Mouse (Mus musculus) MEL (cell line): Measurements from ENCODE around the gene Zdhhc3. TPM values are rescaled to one million over a fixed set of nuclear protein-coding genes. Genes with fewer than 3 reads are reported as not detected.

Experiments
- DNase-seq: peaks from one replicate; pipeline ENCODE4 v3.0.0; 2011; ENCODE audit warnings: low read depth, low spot score
- H3K27ac ChIP-seq: 2 replicates; pipeline ENCODE4 v1.5.1; 2012; ENCODE audit warnings: low read depth, mild to moderate bottlenecking, control low read depth, low read length, moderate library complexity; ENCODE audit not compliant: control insufficient read depth
- H3K27me3 ChIP-seq, 2 experiments: fragments of 150-350 bp in 1 of 2; sonication (generic) in 1 of 2; 2 replicates each; pipeline ENCODE4 v1.6.1; 2012; ENCODE audit warnings: low read length in 2 of 2, mild to moderate bottlenecking in 2 of 2, improper control_type of control experiment in 1 of 2, moderate library complexity in 1 of 2; ENCODE audit not compliant: insufficient read depth in 2 of 2, control insufficient read depth in 1 of 2
- H3K36me3 ChIP-seq, 2 experiments: 2 replicates each; pipeline ENCODE4 v1.6.1; 2012 to 2014; ENCODE audit warnings: low read length in 2 of 2, improper control_type of control experiment in 1 of 2, inconsistent platforms in 1 of 2, mild to moderate bottlenecking in 1 of 2; ENCODE audit not compliant: insufficient read depth in 2 of 2, control insufficient read depth in 1 of 2
- H3K4me1 ChIP-seq, 2 experiments: fragments of 150-350 bp in 1 of 2; sonication (generic) in 1 of 2; 2 replicates each; pipeline ENCODE4 v1.6.1; 2012; ENCODE audit warnings: low read length in 2 of 2, improper control_type of control experiment in 1 of 2, mild to moderate bottlenecking in 1 of 2; ENCODE audit not compliant: insufficient read depth in 2 of 2, control insufficient read depth in 1 of 2
- H3K4me3 ChIP-seq, 2 experiments: fragments of 150-350 bp in 1 of 2; sonication (generic) in 1 of 2; 2 replicates each; pipeline ENCODE4 v1.5.1; 2012; ENCODE audit warnings: low read depth in 2 of 2, low read length in 2 of 2, mild to moderate bottlenecking in 2 of 2, moderate library complexity in 2 of 2, control low read depth in 1 of 2, improper control_type of control experiment in 1 of 2; ENCODE audit not compliant: control insufficient read depth in 1 of 2, insufficient read depth in 1 of 2
- H3K79me2 ChIP-seq: 2 replicates; pipeline ENCODE4 v1.6.1; 2012; ENCODE audit warnings: mild to moderate bottlenecking, low read length, moderate library complexity; ENCODE audit not compliant: control insufficient read depth, poor library complexity, insufficient read depth
- H3K9ac ChIP-seq: 2 replicates; pipeline ENCODE4 v1.6.1; 2012; ENCODE audit warnings: low read depth, mild to moderate bottlenecking, control low read depth, low read length, moderate library complexity; ENCODE audit not compliant: control insufficient read depth, poor library complexity, severe bottlenecking
- H3K9me3 ChIP-seq: fragments of 150-350 bp; sonication (generic); replicated peaks from 2 replicates; pipeline ENCODE4 v1.6.1; 2012; ENCODE audit warnings: mild to moderate bottlenecking, low read length, improper control_type of control experiment, moderate library complexity; ENCODE audit not compliant: insufficient read depth
- BHLHE40 ChIP-seq: IDR thresholded peaks from 2 replicates; pipeline ENCODE4 v1.6.1; 2012; ENCODE audit warnings: low read depth, mild to moderate bottlenecking, inconsistent platforms, low read length, improper control_type of control experiment, borderline replicate concordance
- CHD1 ChIP-seq: IDR thresholded peaks from 2 replicates; pipeline ENCODE4 v1.6.1; 2012; ENCODE audit warnings: low read depth, mild to moderate bottlenecking, inconsistent platforms, low read length, improper control_type of control experiment
- CHD2 ChIP-seq: IDR thresholded peaks from 2 replicates; pipeline ENCODE4 v1.6.1; 2011; ENCODE audit warnings: low read length, improper control_type of control experiment
- CTCF ChIP-seq, 3 experiments: IDR thresholded peaks in 2 of 3; conservative IDR thresholded peaks in 1 of 3; 2 replicates each; pipeline ENCODE4 v1.5.1; 2011 to 2012; ENCODE audit warnings: low read length in 3 of 3, low read depth in 2 of 3, mild to moderate bottlenecking in 2 of 3, improper control_type of control experiment in 1 of 3, inconsistent platforms in 1 of 3, mixed read lengths in 1 of 3, moderate library complexity in 1 of 3; ENCODE audit not compliant: control insufficient read depth in 1 of 3, insufficient read depth in 1 of 3, poor library complexity in 1 of 3, severe bottlenecking in 1 of 3
- E2F4 ChIP-seq: IDR thresholded peaks from 2 replicates; pipeline ENCODE4 v1.6.1; 2011; ENCODE audit warnings: low read depth, low read length, improper control_type of control experiment, borderline replicate concordance
- GABPA ChIP-seq: IDR thresholded peaks from 2 replicates; pipeline ENCODE4 v1.6.1; 2012; ENCODE audit warnings: low read depth, mild to moderate bottlenecking, inconsistent platforms, low read length, improper control_type of control experiment, moderate library complexity
- GATA1 ChIP-seq: IDR thresholded peaks from 2 replicates; pipeline ENCODE4 v1.6.1; 2011; ENCODE audit warnings: low read depth, low read length, improper control_type of control experiment
- HCFC1 ChIP-seq: IDR thresholded peaks from 2 replicates; pipeline ENCODE4 v1.6.1; 2012; ENCODE audit warnings: low read depth, mild to moderate bottlenecking, inconsistent platforms, low read length, improper control_type of control experiment, moderate library complexity
- JUND ChIP-seq: IDR thresholded peaks from 2 replicates; pipeline ENCODE4 v1.6.1; 2011; ENCODE audit warnings: low read depth, mild to moderate bottlenecking, improper control_type of control experiment, low read length
- KAT2A ChIP-seq: conservative IDR thresholded peaks from 2 replicates; pipeline ENCODE4 v1.6.1; 2012; ENCODE audit warnings: low read depth, low read length, improper control_type of control experiment, inconsistent platforms
- MAX ChIP-seq: IDR thresholded peaks from 2 replicates; pipeline ENCODE4 v1.6.1; 2011; ENCODE audit warnings: low read length, improper control_type of control experiment
- MAZ ChIP-seq: IDR thresholded peaks from 2 replicates; pipeline ENCODE4 v1.6.1; 2012; ENCODE audit warnings: low read depth, mild to moderate bottlenecking, inconsistent platforms, low read length, improper control_type of control experiment
- POLR2A ChIP-seq, 2 experiments: IDR thresholded peaks; 2 replicates each; pipeline ENCODE4 v1.6.1; 2011 to 2012; ENCODE audit warnings: low read length in 2 of 2, mild to moderate bottlenecking in 2 of 2, control low read depth in 1 of 2, improper control_type of control experiment in 1 of 2, low read depth in 1 of 2, moderate library complexity in 1 of 2; ENCODE audit not compliant: control insufficient read depth in 1 of 2, insufficient read depth in 1 of 2, poor library complexity in 1 of 2
- POLR2AphosphoS2 ChIP-seq: IDR thresholded peaks from 2 replicates; pipeline ENCODE4 v1.6.1; 2011; ENCODE audit warnings: low read length, improper control_type of control experiment
- POLR2AphosphoS5 ChIP-seq: IDR thresholded peaks from 2 replicates; pipeline ENCODE4 v1.6.1; 2012; ENCODE audit warnings: low read depth, borderline replicate concordance, mild to moderate bottlenecking, inconsistent platforms, low read length, moderate library complexity, mixed read lengths
- SIN3A ChIP-seq: IDR thresholded peaks from 2 replicates; pipeline ENCODE4 v1.6.1; 2012; ENCODE audit warnings: low read length, improper control_type of control experiment, inconsistent platforms
- SMC3 ChIP-seq: IDR thresholded peaks from 2 replicates; pipeline ENCODE4 v1.6.1; 2011; ENCODE audit warnings: low read depth, low read length, improper control_type of control experiment
- UBTF ChIP-seq: IDR thresholded peaks from 2 replicates; pipeline ENCODE4 v1.6.1; 2012; ENCODE audit warnings: low read depth, mild to moderate bottlenecking, inconsistent platforms, low read length, improper control_type of control experiment, moderate library complexity, borderline replicate concordance; ENCODE audit not compliant: insufficient read depth
- USF1 ChIP-seq: IDR thresholded peaks from 2 replicates; pipeline ENCODE4 v1.6.1; 2014; ENCODE audit warnings: low read depth, mild to moderate bottlenecking, inconsistent platforms, low read length, improper control_type of control experiment, moderate library complexity
- ZC3H11A ChIP-seq: IDR thresholded peaks from 2 replicates; pipeline ENCODE4 v1.6.1; 2012; ENCODE audit warnings: low read depth, mild to moderate bottlenecking, inconsistent platforms, low read length, improper control_type of control experiment
- ZKSCAN1 ChIP-seq: IDR thresholded peaks from 2 replicates; pipeline ENCODE4 v1.6.1; 2012; ENCODE audit warnings: low read depth, mild to moderate bottlenecking, inconsistent platforms, low read length, improper control_type of control experiment, moderate library complexity
- ZNF384 ChIP-seq: IDR thresholded peaks from 2 replicates; pipeline ENCODE4 v1.6.1; 2012; ENCODE audit warnings: low read depth, mild to moderate bottlenecking, inconsistent platforms, low read length, improper control_type of control experiment
- polyA plus RNA-seq, 2 experiments: library from polyadenylated mRNA; stranded (reverse) in 1 of 2; unstranded in 1 of 2; fragments of >175 nt in 1 of 2; fragments of >200 nt in 1 of 2; gene quantifications; 2 replicates each; pipeline versions ENCODE4 v1.2.1 to v1.2.4; 2012; ENCODE audit warnings: low replicate concordance in 2 of 2, low read depth in 1 of 2; ENCODE audit not compliant: insufficient read length in 2 of 2, insufficient read depth in 1 of 2, missing spikeins in 1 of 2
- total RNA-seq: library from RNA; depleted of rRNA; stranded (reverse); fragments of 300-350 nt; gene quantifications from 2 replicates; pipeline ENCODE4 v1.2.3, GENCODE M21; 2012

The Zdhhc3 gene
- total and polyA plus RNA-seq, 3 experiments, result 51.8 to 98.1 (median 92.0) TPM

GRCm38 (mm10) chr9:123024201-123024600, 88.8 kb downstream of the Zdhhc3 start:
- no peaks in the 10 kb centered on the region for H3K27me3 ChIP-seq
- H3K4me1 ChIP-seq, result peaks cover 4 to 14% of the 10 kb centered on the region in 2 experiments
- no peaks in the 10 kb centered on the region for H3K9me3 ChIP-seq
- H3K79me2 ChIP-seq, result peaks cover 7% of the 10 kb centered on the region
- DNase-seq, result no peak
- no peak for TF ChIP-seq CHD1
- no peak overlapping the region for H3K27ac ChIP-seq
- no peak overlapping the region for H3K9ac ChIP-seq
- peaks cover 0 to 21% of the 10 kb centered on the region in 2 experiments; a peak in 2 of 4 replicates for H3K36me3 ChIP-seq
- H3K4me3 ChIP-seq, result no peak overlapping the region

- H3K27me3 ChIP-seq, result no peaks in the 10 kb centered on the region
- no peak overlapping the region for H3K27ac ChIP-seq
These were observed 91.2 kb downstream of the Zdhhc3 start for GRCm38 (mm10) chr9:123021636-123022379.

GRCm38 (mm10) chr9:123020995-123021631, 91.9 kb downstream of the Zdhhc3 start, which contains the start of gene Tmem42:
TSS of gene Tmem42 (plus strand) at chr9:123021326.
- H3K4me3 ChIP-seq, result peak within 1 kb of the TSS; percentile 94 to 97
- H3K27ac ChIP-seq, result peak within 1 kb of the TSS; percentile 93
- TF ChIP-seq ZC3H11A, result peak; percentile 84
- TF ChIP-seq POLR2AphosphoS5, result peak; percentile 71; the same call in 1 of the 2 replicates
- TF ChIP-seq CHD2, result peak; percentile 55; the same call in 1 of the 2 replicates
- TF ChIP-seq POLR2AphosphoS2, result peak; percentile 77; the same call in 1 of the 2 replicates
- 0 out of 2 replicates have a peak, but pooled peaks have one; percentile 33 for TF ChIP-seq E2F4
- no peak for TF ChIP-seq ZNF384
- no peak; the same call in 1 of the 2 replicates for TF ChIP-seq KAT2A
- peak; percentile 37; the same call in 1 of the 2 replicates for TF ChIP-seq GATA1
- TF ChIP-seq SMC3, result no peak
- TF ChIP-seq GABPA, result no peak
- no peak for TF ChIP-seq UBTF
- TF ChIP-seq CTCF (IDR thresholded peaks at IDR 0.05 in 2 of 3, conservative IDR thresholded peaks at IDR 0.05 in 1 of 3; ENCODE audit: control insufficient read depth in 1 of 3, insufficient read depth in 1 of 3, low read depth in 2 of 3, low read length in 3 of 3, poor library complexity in 1 of 3, severe bottlenecking in 1 of 3), result no peak
- TF ChIP-seq MAZ, result 0 out of 2 replicates have a peak, but pooled peaks have one; percentile 47
- peak; percentile 74 for TF ChIP-seq HCFC1
- 0 out of 2 replicates have a peak, but pooled peaks have one; percentile 53 for TF ChIP-seq ZKSCAN1
- no peak for TF ChIP-seq JUND
- peak; percentile 48; the same call in 1 of the 2 replicates for TF ChIP-seq MAX
- no peak for TF ChIP-seq USF1
- peak; percentile 80 to 88 for TF ChIP-seq POLR2A (IDR thresholded peaks at IDR 0.05; ENCODE audit: control insufficient read depth in 1 of 2, insufficient read depth in 1 of 2, low read depth in 1 of 2, low read length in 2 of 2, poor library complexity in 1 of 2)
- TF ChIP-seq BHLHE40, result peak; percentile 65; the same call in 1 of the 2 replicates

More at GRCm38 (mm10) chr9:123021636-123022379, 91.2 kb downstream of the Zdhhc3 start:
- Histone ChIP-seq H3K9me3 (no peaks in the 10 kb centered on the region), H3K4me3 (peak overlapping the region; percentile 54 to 70), H3K79me2 (peaks cover 7% of the 10 kb centered on the region), H3K9ac (peak overlapping the region; percentile 50), H3K36me3 (peaks cover 9 to 25% of the 10 kb centered on the region in 2 experiments), H3K4me1 (peaks cover 4 to 14% of the 10 kb centered on the region in 2 experiments; a peak in 3 of 4 replicates)
- no peak for TF ChIP-seq SMC3
- TF ChIP-seq CTCF (IDR thresholded peaks at IDR 0.05 in 2 of 3, conservative IDR thresholded peaks at IDR 0.05 in 1 of 3; ENCODE audit: control insufficient read depth in 1 of 3, insufficient read depth in 1 of 3, low read depth in 2 of 3, low read length in 3 of 3, poor library complexity in 1 of 3, severe bottlenecking in 1 of 3), result peak in 1 of 3 experiments; percentile 1; a peak in 1 of 6 replicates
- peak; percentile 41; the same call in 1 of the 2 replicates for TF ChIP-seq USF1
- no peak for TF ChIP-seq SIN3A
- TF ChIP-seq GATA1, result no peak
- no peak for DNase-seq

More at GRCm38 (mm10) chr9:123020995-123021631, 91.9 kb downstream of the Zdhhc3 start, which contains the start of gene Tmem42:
- peaks cover 7% of the 10 kb centered on the region for H3K79me2 ChIP-seq
- H3K4me1 ChIP-seq, result peaks cover 4 to 14% of the 10 kb centered on the region in 2 experiments; a peak in 3 of 4 replicates
- peaks cover 12 to 25% of the 10 kb centered on the region in 2 experiments for H3K36me3 ChIP-seq
- peak; percentile 93 for DNase-seq
- no peaks in the 10 kb centered on the region for H3K27me3 ChIP-seq
- H3K9ac ChIP-seq, result peak within 1 kb of the TSS; percentile 84
- no peaks in the 10 kb centered on the region for H3K9me3 ChIP-seq
